Mouse (Mus musculus): ENCODE measurements around the gene Egfl6.

DNA sequence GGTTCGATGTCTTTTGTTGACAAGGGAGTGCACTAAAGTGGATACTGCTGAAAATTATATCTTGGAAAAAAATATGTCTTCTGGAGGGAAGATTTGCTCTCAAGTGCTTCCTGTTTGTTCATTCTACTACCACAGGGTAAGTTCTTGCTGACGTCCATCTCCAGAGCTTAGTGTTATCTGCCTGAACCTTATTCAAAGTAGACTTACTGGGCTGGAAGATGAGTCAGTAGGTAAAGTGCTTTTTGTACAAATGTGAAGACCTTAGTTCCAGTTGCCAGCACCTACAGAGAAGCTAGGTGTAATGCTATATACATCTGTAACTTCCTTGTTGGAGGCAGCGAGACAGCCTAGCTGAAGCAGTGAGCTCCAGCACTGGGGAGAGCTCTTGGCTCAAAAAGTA, 69.6 kb downstream of the Egfl6 start:
- no peak for TF ChIP-seq RAD21 (IDR thresholded peaks at IDR 0.05; ENCODE audit: low read depth, low read length)
- no peak for TF ChIP-seq POLR2AphosphoS2 (IDR thresholded peaks at IDR 0.05; ENCODE audit: low read length)
